Mouse (Mus musculus) heart, adult 11 months (tissue): Measurements from ENCODE around the gene Sdk1.
A peak's percentile ranks its signal among the peaks of the same experiment; 100 is the strongest.

Source experiments
- DNase-seq: peaks from one replicate; pipeline ENCODE4 v3.0.0; 2022

Gene Sdk1

GRCm38 (mm10) chr5:141505281-141505680 lies 264.0 kb downstream of the Sdk1 start:
- peak; percentile 51 for DNase-seq

- DNase-seq = no peak
Measured at GRCm38 (mm10) chr5:141506344-141506743, 265.1 kb downstream of the Sdk1 start.

GRCm38 (mm10) chr5:141524801-141525715 lies 283.8 kb downstream of the Sdk1 start:
- DNase-seq = peak; percentile 80

- DNase-seq = no peak
Measured at GRCm38 (mm10) chr5:141540193-141540592, 298.9 kb downstream of the Sdk1 start.

GRCm38 (mm10) chr5:141542890-141543666 lies 301.8 kb downstream of the Sdk1 start:
- peak; percentile 91 for DNase-seq

- DNase-seq = no peak
Measured at GRCm38 (mm10) chr5:141553444-141553843, 312.2 kb downstream of the Sdk1 start.

- no peak for DNase-seq
Measured at GRCm38 (mm10) chr5:141558731-141559130, 317.4 kb downstream of the Sdk1 start.

- peak; percentile 58 for DNase-seq
Measured at GRCm38 (mm10) chr5:141560325-141560724, 319.0 kb downstream of the Sdk1 start.

- peak; percentile 42 for DNase-seq
Measured at GRCm38 (mm10) chr5:141561989-141562560, 320.8 kb downstream of the Sdk1 start.

- no peak for DNase-seq
Measured at GRCm38 (mm10) chr5:141564197-141564596, 322.9 kb downstream of the Sdk1 start.

GRCm38 (mm10) chr5:141568106-141568505 lies 326.8 kb downstream of the Sdk1 start:
- no peak for DNase-seq

GRCm38 (mm10) chr5:141570442-141570841 lies 329.2 kb downstream of the Sdk1 start:
- no peak for DNase-seq

- peak; percentile 93 for DNase-seq
Measured at GRCm38 (mm10) chr5:141574263-141574662, 333.0 kb downstream of the Sdk1 start.

- DNase-seq = no peak
Measured at GRCm38 (mm10) chr5:141591246-141591645, 350.0 kb downstream of the Sdk1 start.

- DNase-seq = peak; percentile 61
Measured at GRCm38 (mm10) chr5:141612721-141613120, 371.4 kb downstream of the Sdk1 start.

- DNase-seq = peak; percentile 63
Measured at GRCm38 (mm10) chr5:141615763-141616162, 374.5 kb downstream of the Sdk1 start.

- DNase-seq = no peak
Measured at GRCm38 (mm10) chr5:141617660-141618059, 376.4 kb downstream of the Sdk1 start.

- DNase-seq = peak; percentile 42
Measured at GRCm38 (mm10) chr5:141625401-141625800, 384.1 kb downstream of the Sdk1 start.

- peak; percentile 31 for DNase-seq
Measured at GRCm38 (mm10) chr5:141631641-141632040, 390.4 kb downstream of the Sdk1 start.

- peak; percentile 58 for DNase-seq
Measured at GRCm38 (mm10) chr5:141633271-141633670, 392.0 kb downstream of the Sdk1 start.

GRCm38 (mm10) chr5:141636406-141636805 lies 395.1 kb downstream of the Sdk1 start:
- peak; percentile 76 for DNase-seq

- peak; percentile 58 for DNase-seq
Measured at GRCm38 (mm10) chr5:141637054-141637453, 395.8 kb downstream of the Sdk1 start.

- peak; percentile 71 for DNase-seq
Measured at GRCm38 (mm10) chr5:141645671-141646070, 404.4 kb downstream of the Sdk1 start.
